In the genomic region with DNA sequence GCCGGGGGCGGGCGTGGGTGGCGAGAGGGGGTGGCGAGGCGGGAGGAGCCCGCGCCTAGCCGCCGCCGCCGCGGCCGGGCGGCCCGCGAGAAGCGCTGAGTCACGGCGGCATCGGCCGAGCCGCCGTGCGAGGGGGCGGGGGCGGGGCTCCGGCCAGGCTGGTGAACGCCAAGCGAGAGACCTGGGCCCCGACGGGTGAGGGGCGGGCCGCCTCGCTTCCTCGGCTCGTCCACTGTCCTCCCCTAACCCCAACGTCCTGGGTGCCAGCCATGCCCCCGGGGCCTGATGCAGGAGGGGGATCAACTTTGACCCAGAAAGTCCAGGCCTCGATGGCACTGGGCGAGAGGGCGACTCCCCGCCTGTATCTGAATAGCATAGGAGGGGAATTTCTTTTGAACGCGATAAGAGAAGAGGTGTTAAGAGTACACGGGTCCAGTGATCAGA, we compare ENCODE assay signal across 8 mouse cellular contexts. TPM values are rescaled to one million over a fixed set of nuclear protein-coding genes. Genes with fewer than 3 reads are reported as not detected.
DNase-seq lines count a peak whose midpoint lies in the region; ATAC-seq and TF ChIP-seq lines count a peak whose summit lies in the region.

A gene (minus strand): TSS at position 136 of the 444 bp plus-strand sequence.

- no peak within 1 kb of the TSS for H3K27ac ChIP-seq in ES-Bruce4 (ENCODE audit: insufficient read depth, low read length)
- peak within 1 kb of the TSS; percentile 88 for H3K27ac ChIP-seq in embryonic facial prominence, embryonic 10.5 days (replicated peaks)
- no peak within 1 kb of the TSS for H3K27ac ChIP-seq in liver, embryonic 12.5 days
- no peak within 1 kb of the TSS for H3K27ac ChIP-seq in neural tube, embryonic 11.5 days (ENCODE audit: low read depth, low read length)

- no peak for TF ChIP-seq EP300 in ES-Bruce4 (IDR thresholded peaks at IDR 0.05; ENCODE audit: insufficient read depth, low read depth, low read length)

- H3K4me2 ChIP-seq in liver, embryonic 12.5 days: peak within 1 kb of the TSS; percentile 99
- peak within 1 kb of the TSS; percentile 87 for H3K4me2 ChIP-seq in neural tube, embryonic 11.5 days (ENCODE audit: low read depth)

- H3K36me3 ChIP-seq in ES-Bruce4 (ENCODE audit: control insufficient read depth, insufficient read depth, low read length, poor library complexity, severe bottlenecking): no peaks in the 10 kb centered on the region
- H3K36me3 ChIP-seq in embryonic facial prominence, embryonic 10.5 days (replicated peaks): no peaks in the 10 kb centered on the region
- H3K36me3 ChIP-seq in liver, embryonic 12.5 days: no peaks in the 10 kb centered on the region
- H3K36me3 ChIP-seq in neural tube, embryonic 11.5 days (ENCODE audit: control insufficient read depth, insufficient read depth, low read length): no peaks in the 10 kb centered on the region

- no peaks in the 10 kb centered on the region for H3K9me3 ChIP-seq in ES-Bruce4 (replicated peaks; ENCODE audit: control insufficient read depth, insufficient read depth, low read length, poor library complexity, severe bottlenecking)
- no peaks in the 10 kb centered on the region for H3K9me3 ChIP-seq in embryonic facial prominence, embryonic 10.5 days
- H3K9me3 ChIP-seq in liver, embryonic 12.5 days (replicated peaks): no peaks in the 10 kb centered on the region
- no peaks in the 10 kb centered on the region for H3K9me3 ChIP-seq in neural tube, embryonic 11.5 days (ENCODE audit: control insufficient read depth, low read length)

- H3K27me3 ChIP-seq in ES-Bruce4 (ENCODE audit: control insufficient read depth, insufficient read depth, low read length, poor library complexity, severe bottlenecking): no peaks in the 10 kb centered on the region
- peaks cover 14% of the 10 kb centered on the region; the same call in 1 of the 2 replicates for H3K27me3 ChIP-seq in embryonic facial prominence, embryonic 10.5 days (replicated peaks; ENCODE audit: low read depth, poor library complexity, severe bottlenecking)
- peaks cover 5% of the 10 kb centered on the region for H3K27me3 ChIP-seq in liver, embryonic 12.5 days (replicated peaks)
- H3K27me3 ChIP-seq in neural tube, embryonic 11.5 days (ENCODE audit: control insufficient read depth, insufficient read depth, low read length): no peaks in the 10 kb centered on the region

- DNase-seq in adrenal gland, adult 18-20 months (ENCODE audit: low spot score in 2 of 2): peak in 1 of 2 experiments; percentile 71
- peak; percentile 73 for DNase-seq in embryonic facial prominence, embryonic 10.5 days (ENCODE audit: low spot score)
- peak; percentile 30 to 53 for DNase-seq in heart, adult 9 months (ENCODE audit: low spot score in 2 of 2)
- DNase-seq in kidney, adult 8-10 months: peak; percentile 54 to 63
- DNase-seq in neural tube, embryonic 11.5 days (ENCODE audit: low spot score): peak; percentile 77
- DNase-seq in T-cell, adult 2 months (ENCODE audit: low spot score): no peak

- TF ChIP-seq POLR2A in ES-Bruce4 (IDR thresholded peaks at IDR 0.05; ENCODE audit: insufficient read depth, low read length): no peak

- under 1% methylated on average over 46 of the region's 46 CpGs for WGBS in embryonic facial prominence, embryonic 10.5 days
- WGBS in liver, embryonic 12.5 days (ENCODE audit: insufficient replicate concordance): 2% methylated on average over 24 of the region's 46 CpGs
- WGBS in neural tube, embryonic 11.5 days: under 1% methylated on average over 19 of the region's 46 CpGs

- H3K9ac ChIP-seq in ES-Bruce4 (ENCODE audit: low read depth, poor library complexity, severe bottlenecking): peak within 1 kb of the TSS; percentile 93
- H3K9ac ChIP-seq in liver, embryonic 12.5 days: peak within 1 kb of the TSS; percentile 73
- peak within 1 kb of the TSS; percentile 77 for H3K9ac ChIP-seq in neural tube, embryonic 11.5 days (ENCODE audit: low read length)

- TF ChIP-seq CTCF in ES-Bruce4 (IDR thresholded peaks at IDR 0.05; ENCODE audit: low read depth, low read length): no peak

- ATAC-seq in liver, embryonic 12.5 days: peak; percentile 91
- ATAC-seq in neural tube, embryonic 11.5 days (ENCODE audit: insufficient read depth, low FRiP score, low TSS enrichment): peak; percentile 73

- peak within 1 kb of the TSS; percentile 70 for H3K4me3 ChIP-seq in ES-Bruce4 (ENCODE audit: low read depth, low read length)
- peak within 1 kb of the TSS; percentile 85 for H3K4me3 ChIP-seq in embryonic facial prominence, embryonic 10.5 days
- H3K4me3 ChIP-seq in liver, embryonic 12.5 days: peak within 1 kb of the TSS; percentile 75
- H3K4me3 ChIP-seq in neural tube, embryonic 11.5 days (ENCODE audit: low read depth, low read length): peak within 1 kb of the TSS; percentile 74

- no peaks in the 10 kb centered on the region for H3K4me1 ChIP-seq in ES-Bruce4 (ENCODE audit: control insufficient read depth, insufficient read depth, low read length)
- H3K4me1 ChIP-seq in embryonic facial prominence, embryonic 10.5 days: peaks cover 9% of the 10 kb centered on the region
- H3K4me1 ChIP-seq in liver, embryonic 12.5 days: peaks cover 8% of the 10 kb centered on the region
- H3K4me1 ChIP-seq in neural tube, embryonic 11.5 days (ENCODE audit: control insufficient read depth, insufficient read depth, low read length): no peaks in the 10 kb centered on the region

RNA-seq across cellular contexts. Expression of the gene that starts here (rescaled TPM):
- polyA plus RNA-seq in ES-Bruce4 (2011; ENCODE audit: insufficient read depth, insufficient read length, low read depth, missing spikeins): 24.4 and 25.2 TPM in 2 replicates
- total RNA-seq in adrenal gland, adult 18-20 months (2021): 1,000 to 10,000 TPM; 1,361 to 1,780 TPM
- 10.1 and 12.0 TPM in 2 replicates for polyA plus RNA-seq in embryonic facial prominence, embryonic 10.5 days (2016; fragmentation: Nextera tagmentation; extraction: Ambion mirVana)
- polyA plus RNA-seq in liver, embryonic 12.5 days (2016; fragmentation: Nextera tagmentation; extraction: Ambion mirVana): 4.5 and 5.2 TPM in 2 replicates
- polyA plus RNA-seq in neural tube, embryonic 11.5 days (2014; fragmentation: Nextera tagmentation; extraction: Ambion mirVana): 15.8 and 18.2 TPM in 2 replicates
